Mouse (Mus musculus): ENCODE measurements around the gene Ctsk. TPM values are rescaled to one million over a fixed set of nuclear protein-coding genes. Genes with fewer than 3 reads are reported as not detected.

Gene Ctsk
- polyA plus RNA-seq, 1 experiment from 2014 or later, result 23.9 TPM

GRCm38 (mm10) chr3:95486421-95486820, 12.6 kb upstream of the Ctsk start:
- no peak for ATAC-seq (ENCODE audit: insufficient number of reproducible peaks, insufficient read depth, low FRiP score, low read depth)
- H3K4me2 ChIP-seq (ENCODE audit: low read length), result no peak overlapping the region
- H3K27me3 ChIP-seq (ENCODE audit: control insufficient read depth, insufficient read depth, low read length), result no peaks in the 10 kb centered on the region
- H3K4me3 ChIP-seq (ENCODE audit: control insufficient read depth in 1 of 2, insufficient read depth in 1 of 2, low read depth in 1 of 2, low read length in 2 of 2), result no peak overlapping the region
- WGBS, result 85% methylated on average over 2 of the region's 2 CpGs
- H3K9ac ChIP-seq (ENCODE audit: low read length), result no peak overlapping the region
- no peaks in the 10 kb centered on the region for H3K4me1 ChIP-seq (ENCODE audit: control insufficient read depth in 2 of 2, insufficient read depth in 2 of 2, low read length in 2 of 2)
- H3K9me3 ChIP-seq (ENCODE audit: control insufficient read depth, low read length), result no peaks in the 10 kb centered on the region
- peaks cover 89% of the 10 kb centered on the region for H3K36me3 ChIP-seq (ENCODE audit: control insufficient read depth, insufficient read depth, low read length)
- H3K27ac ChIP-seq (replicated peaks in 1 of 2; ENCODE audit: control insufficient read depth in 1 of 2, insufficient read depth in 1 of 2, low read depth in 2 of 2, low read length in 2 of 2), result no peak overlapping the region

GRCm38 (mm10) chr3:95488679-95489078, 10.4 kb upstream of the Ctsk start:
- Histone ChIP-seq H3K9ac (ENCODE audit: low read length) (no peak overlapping the region), H3K9me3 (ENCODE audit: control insufficient read depth, low read length) (no peaks in the 10 kb centered on the region), H3K4me2 (ENCODE audit: low read length) (no peak overlapping the region), H3K36me3 (ENCODE audit: control insufficient read depth, insufficient read depth, low read length) (peaks cover 96% of the 10 kb centered on the region), H3K27ac (replicated peaks in 1 of 2; ENCODE audit: control insufficient read depth in 1 of 2, insufficient read depth in 1 of 2, low read depth in 2 of 2, low read length in 2 of 2) (no peak overlapping the region), H3K4me3 (ENCODE audit: control insufficient read depth in 1 of 2, insufficient read depth in 1 of 2, low read depth in 1 of 2, low read length in 2 of 2) (no peak overlapping the region), H3K4me1 (ENCODE audit: control insufficient read depth in 2 of 2, insufficient read depth in 2 of 2, low read length in 2 of 2) (no peaks in the 10 kb centered on the region), H3K27me3 (ENCODE audit: control insufficient read depth, insufficient read depth, low read length) (no peaks in the 10 kb centered on the region)
- no peak for ATAC-seq (ENCODE audit: insufficient number of reproducible peaks, insufficient read depth, low FRiP score, low read depth)
- 52% methylated on average over 3 of the region's 3 CpGs for WGBS

DNA sequence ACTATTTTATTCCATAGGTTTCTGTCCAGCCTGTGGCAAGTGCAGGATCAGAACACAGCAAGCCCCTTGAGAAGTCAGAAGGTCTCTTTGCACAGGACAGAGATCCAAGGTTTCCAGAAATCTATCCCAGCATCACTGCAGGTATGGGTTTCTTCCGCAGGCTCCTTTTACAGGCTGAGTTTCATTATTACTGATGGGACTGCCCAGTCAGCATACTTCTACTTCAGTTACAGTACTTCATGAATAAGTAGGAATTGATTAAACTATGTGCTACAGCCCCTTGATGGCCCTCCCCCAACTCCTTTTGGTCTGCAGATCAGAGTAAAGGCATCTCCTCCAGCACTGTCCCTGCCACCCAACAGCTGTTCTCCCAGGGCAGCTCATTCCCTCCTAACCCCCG, 8.8 kb upstream of the Ctsk start:
- H3K27me3 ChIP-seq (ENCODE audit: control insufficient read depth, insufficient read depth, low read length), result no peaks in the 10 kb centered on the region
- whole genome bisulfite sequencing, result 100% methylated on average over 2 of the region's 2 CpGs
- no peak overlapping the region for H3K9ac ChIP-seq (ENCODE audit: low read length)
- ATAC-seq (ENCODE audit: insufficient number of reproducible peaks, insufficient read depth, low FRiP score, low read depth), result no peak
- no peaks in the 10 kb centered on the region for H3K4me1 ChIP-seq (ENCODE audit: control insufficient read depth in 2 of 2, insufficient read depth in 2 of 2, low read length in 2 of 2)
- no peak overlapping the region for H3K27ac ChIP-seq (replicated peaks in 1 of 2; ENCODE audit: control insufficient read depth in 1 of 2, insufficient read depth in 1 of 2, low read depth in 2 of 2, low read length in 2 of 2)
- no peak overlapping the region for H3K4me3 ChIP-seq (ENCODE audit: control insufficient read depth in 1 of 2, insufficient read depth in 1 of 2, low read depth in 1 of 2, low read length in 2 of 2)
- no peaks in the 10 kb centered on the region for H3K9me3 ChIP-seq (ENCODE audit: control insufficient read depth, low read length)
- H3K4me2 ChIP-seq (ENCODE audit: low read length), result no peak overlapping the region
- peaks cover 97% of the 10 kb centered on the region for H3K36me3 ChIP-seq (ENCODE audit: control insufficient read depth, insufficient read depth, low read length)

DNA sequence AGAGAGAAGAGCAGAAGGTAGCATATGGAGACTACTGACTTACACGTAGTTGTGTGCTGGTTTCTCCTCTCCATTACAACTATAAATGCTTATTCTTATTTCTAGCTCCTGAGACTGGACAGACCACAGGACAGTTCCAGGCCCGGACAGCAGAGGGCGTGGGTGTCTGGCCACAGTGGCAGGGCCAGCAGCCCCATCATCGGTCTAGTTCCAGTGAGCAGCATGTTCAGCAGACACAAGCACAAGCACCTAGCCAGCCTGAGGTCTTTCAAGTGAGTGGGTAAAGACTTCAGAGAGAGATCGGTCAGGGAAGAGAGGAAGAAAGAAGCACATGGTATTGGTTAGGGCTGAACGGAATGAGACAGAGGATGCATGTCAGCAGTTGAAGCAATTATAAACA, 4.7 kb upstream of the Ctsk start:
- peaks cover 78% of the 10 kb centered on the region for H3K36me3 ChIP-seq (ENCODE audit: control insufficient read depth, insufficient read depth, low read length)
- H3K27ac ChIP-seq (replicated peaks in 1 of 2; ENCODE audit: control insufficient read depth in 1 of 2, insufficient read depth in 1 of 2, low read depth in 2 of 2, low read length in 2 of 2), result no peak overlapping the region
- no peaks in the 10 kb centered on the region for H3K27me3 ChIP-seq (ENCODE audit: control insufficient read depth, insufficient read depth, low read length)
- ATAC-seq (ENCODE audit: insufficient number of reproducible peaks, insufficient read depth, low FRiP score, low read depth), result no peak
- H3K4me2 ChIP-seq (ENCODE audit: low read length), result no peak overlapping the region
- 68% methylated on average over 6 of the region's 6 CpGs for WGBS
- no peaks in the 10 kb centered on the region for H3K9me3 ChIP-seq (ENCODE audit: control insufficient read depth, low read length)
- H3K4me3 ChIP-seq (ENCODE audit: control insufficient read depth in 1 of 2, insufficient read depth in 1 of 2, low read depth in 1 of 2, low read length in 2 of 2), result no peak overlapping the region
- peaks cover 5 to 10% of the 10 kb centered on the region in 2 experiments for H3K4me1 ChIP-seq (ENCODE audit: control insufficient read depth in 2 of 2, insufficient read depth in 2 of 2, low read length in 2 of 2)
- H3K9ac ChIP-seq (ENCODE audit: low read length), result no peak overlapping the region

- H3K36me3 ChIP-seq (ENCODE audit: control insufficient read depth, insufficient read depth, low read length), result peaks cover 40% of the 10 kb centered on the region
- H3K9ac ChIP-seq (ENCODE audit: low read length), result no peak overlapping the region
- H3K27ac ChIP-seq (replicated peaks in 1 of 2; ENCODE audit: control insufficient read depth in 1 of 2, insufficient read depth in 1 of 2, low read depth in 2 of 2, low read length in 2 of 2), result peak overlapping the region; percentile 17 to 72; a peak in 3 of 4 replicates
- peak; percentile 36; the same call in 1 of the 2 replicates for ATAC-seq (ENCODE audit: insufficient number of reproducible peaks, insufficient read depth, low FRiP score, low read depth)
- 31% methylated on average over 2 of the region's 2 CpGs for WGBS
- H3K4me3 ChIP-seq (ENCODE audit: control insufficient read depth in 1 of 2, insufficient read depth in 1 of 2, low read depth in 1 of 2, low read length in 2 of 2), result no peak overlapping the region
- H3K27me3 ChIP-seq (ENCODE audit: control insufficient read depth, insufficient read depth, low read length), result no peaks in the 10 kb centered on the region
- H3K9me3 ChIP-seq (ENCODE audit: control insufficient read depth, low read length), result no peaks in the 10 kb centered on the region
- H3K4me1 ChIP-seq (ENCODE audit: control insufficient read depth in 2 of 2, insufficient read depth in 2 of 2, low read length in 2 of 2), result peaks cover 5 to 10% of the 10 kb centered on the region in 2 experiments
- H3K4me2 ChIP-seq (ENCODE audit: low read length), result no peak overlapping the region
Measured at GRCm38 (mm10) chr3:95498229-95498628, 827 bp upstream of the Ctsk start.

DNA sequence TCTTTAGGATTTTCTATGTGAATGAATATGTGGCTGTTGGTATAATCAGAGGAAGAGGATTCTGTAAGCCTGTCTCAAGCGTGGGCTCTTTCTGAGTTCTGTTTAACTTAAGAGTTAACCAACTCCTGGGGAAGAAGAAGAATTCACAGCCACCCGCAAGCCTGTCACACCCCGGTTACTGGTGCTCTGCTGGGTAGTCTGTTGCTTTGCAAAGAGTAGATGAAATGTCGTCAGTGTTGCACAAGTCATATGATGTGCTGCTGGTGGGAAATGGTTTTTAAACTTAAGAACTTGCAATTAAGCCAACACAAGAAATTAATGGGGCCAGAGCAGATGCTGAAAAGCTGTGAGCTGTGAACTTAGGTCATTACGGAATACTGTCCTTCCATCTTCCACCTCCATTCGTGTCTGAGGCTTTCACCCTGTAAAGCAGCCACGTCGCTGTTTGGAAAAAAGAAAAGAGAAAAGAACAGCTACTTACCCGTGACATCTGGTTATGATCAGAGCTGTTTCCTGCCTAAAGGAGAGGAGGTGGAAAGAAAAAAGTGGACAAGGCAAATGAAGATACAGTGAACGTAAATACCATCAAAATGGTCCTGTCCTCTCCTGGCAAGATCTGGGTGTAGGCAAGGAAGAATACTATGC, 562 bp downstream of the Ctsk start:
- 42% methylated on average over 10 of the region's 10 CpGs for WGBS
- H3K27me3 ChIP-seq (ENCODE audit: control insufficient read depth, insufficient read depth, low read length), result no peaks in the 10 kb centered on the region
- H3K4me2 ChIP-seq (ENCODE audit: low read length), result peak overlapping the region; percentile 53
- H3K27ac ChIP-seq (replicated peaks in 1 of 2; ENCODE audit: control insufficient read depth in 1 of 2, insufficient read depth in 1 of 2, low read depth in 2 of 2, low read length in 2 of 2), result peak overlapping the region; percentile 2 to 59; a peak in 3 of 4 replicates
- peaks cover 5 to 10% of the 10 kb centered on the region in 2 experiments for H3K4me1 ChIP-seq (ENCODE audit: control insufficient read depth in 2 of 2, insufficient read depth in 2 of 2, low read length in 2 of 2)
- no peaks in the 10 kb centered on the region for H3K9me3 ChIP-seq (ENCODE audit: control insufficient read depth, low read length)
- H3K36me3 ChIP-seq (ENCODE audit: control insufficient read depth, insufficient read depth, low read length), result peaks cover 26% of the 10 kb centered on the region
- ATAC-seq (ENCODE audit: insufficient number of reproducible peaks, insufficient read depth, low FRiP score, low read depth), result no peak
- H3K9ac ChIP-seq (ENCODE audit: low read length), result peak overlapping the region; percentile 38; the same call in 1 of the 2 replicates
- peak overlapping the region; percentile 2 to 28; a peak in 3 of 4 replicates for H3K4me3 ChIP-seq (ENCODE audit: control insufficient read depth in 1 of 2, insufficient read depth in 1 of 2, low read depth in 1 of 2, low read length in 2 of 2)

- Histone ChIP-seq H3K9ac (ENCODE audit: low read length) (no peak overlapping the region), H3K4me2 (ENCODE audit: low read length) (no peak overlapping the region), H3K4me1 (ENCODE audit: control insufficient read depth in 2 of 2, insufficient read depth in 2 of 2, low read length in 2 of 2) (peaks cover 5 to 10% of the 10 kb centered on the region in 2 experiments), H3K4me3 (ENCODE audit: control insufficient read depth in 1 of 2, insufficient read depth in 1 of 2, low read depth in 1 of 2, low read length in 2 of 2) (no peak overlapping the region), H3K27me3 (ENCODE audit: control insufficient read depth, insufficient read depth, low read length) (no peaks in the 10 kb centered on the region), H3K27ac (replicated peaks in 1 of 2; ENCODE audit: control insufficient read depth in 1 of 2, insufficient read depth in 1 of 2, low read depth in 2 of 2, low read length in 2 of 2) (no peak overlapping the region), H3K9me3 (ENCODE audit: control insufficient read depth, low read length) (no peaks in the 10 kb centered on the region), H3K36me3 (ENCODE audit: control insufficient read depth, insufficient read depth, low read length) (peaks cover 7% of the 10 kb centered on the region; the same call in 1 of the 2 replicates)
- 61% methylated on average over 2 of the region's 2 CpGs for WGBS
- ATAC-seq (ENCODE audit: insufficient number of reproducible peaks, insufficient read depth, low FRiP score, low read depth), result no peak
Measured at GRCm38 (mm10) chr3:95502312-95502711, 3.3 kb downstream of the Ctsk start.

- H3K9me3 ChIP-seq (ENCODE audit: control insufficient read depth, low read length), result no peaks in the 10 kb centered on the region
- 48% methylated on average over 6 of the region's 6 CpGs for WGBS
- no peak for ATAC-seq (ENCODE audit: insufficient number of reproducible peaks, insufficient read depth, low FRiP score, low read depth)
Measured at GRCm38 (mm10) chr3:95509348-95509747, 10.3 kb downstream of the Ctsk start.

More at GRCm38 (mm10) chr3:95509348-95509747, 10.3 kb downstream of the Ctsk start:
- Histone ChIP-seq H3K9ac (ENCODE audit: low read length) (no peak overlapping the region), H3K36me3 (ENCODE audit: control insufficient read depth, insufficient read depth, low read length) (peaks cover 12% of the 10 kb centered on the region; the same call in 1 of the 2 replicates), H3K4me1 (ENCODE audit: control insufficient read depth in 2 of 2, insufficient read depth in 2 of 2, low read length in 2 of 2) (no peaks in the 10 kb centered on the region), H3K27ac (replicated peaks in 1 of 2; ENCODE audit: control insufficient read depth in 1 of 2, insufficient read depth in 1 of 2, low read depth in 2 of 2, low read length in 2 of 2) (no peak overlapping the region), H3K27me3 (ENCODE audit: control insufficient read depth, insufficient read depth, low read length) (no peaks in the 10 kb centered on the region), H3K4me3 (ENCODE audit: control insufficient read depth in 1 of 2, insufficient read depth in 1 of 2, low read depth in 1 of 2, low read length in 2 of 2) (no peak overlapping the region), H3K4me2 (ENCODE audit: low read length) (no peak overlapping the region)
